Mouse (Mus musculus): ENCODE data around the gene Tmtc4. TPM values are rescaled to one million over a fixed set of nuclear protein-coding genes. Genes with fewer than 3 reads are reported as not detected.

Gene Tmtc4
- 10 to 100 TPM; 18.4 to 21.7 TPM for polyA plus RNA-seq (2017; shearing (Covaris generic))

GRCm38 (mm10) chr14:122983226-122984215, at the start of gene Tmtc4:
Gene Tmtc4, minus strand, starts transcription at chr14:122984035.

GRCm38 (mm10) chr14:122913657-122914056, 70.2 kb downstream of the Tmtc4 start, which contains the start of gene Ggact:
Gene Ggact, minus strand, starts transcription at chr14:122913757.

Other genes starting within 250 kb of the Tmtc4 start
- 10 to 100 TPM; 12.5 to 29.4 TPM for gene Ggact, start 70.3 kb downstream of the Tmtc4 start, polyA plus RNA-seq (2017; shearing (Covaris generic))